Mouse (Mus musculus) limb, embryonic 14.5 days (tissue): ENCODE measurements around the gene Ipo5. TPM values are rescaled to one million over a fixed set of nuclear protein-coding genes. Genes with fewer than 3 reads are reported as not detected.

ENCODE experiments used
- ATAC-seq: fragments of 200-750 bp; cut with Nextera tagmentation; 2 replicates; pipeline ENCODE4 v1.8.0; 2017; ENCODE audit warnings: low read depth, moderate number of reproducible peaks, moderate TSS enrichment; ENCODE audit not compliant: low FRiP score
- DNase-seq: peaks from one replicate; pipeline ENCODE4 v3.0.0-alpha.2; 2015; ENCODE audit warnings: low spot score
- H3K27ac ChIP-seq: fragments of 300-500 bp; sonication (generic); replicated peaks from 2 replicates; pipeline ENCODE4 v1.5.1; 2014; ENCODE audit warnings: low read depth, mild to moderate bottlenecking, low read length, moderate library complexity, mixed read lengths
- H3K27me3 ChIP-seq: fragments of 300-500 bp; sonication (generic); 2 replicates; pipeline ENCODE4 v1.6.1; 2014; ENCODE audit warnings: low read length, mixed read lengths; ENCODE audit not compliant: control insufficient read depth, insufficient read depth
- H3K36me3 ChIP-seq: fragments of 300-500 bp; sonication (generic); 2 replicates; pipeline ENCODE4 v1.6.1; 2014; ENCODE audit warnings: mild to moderate bottlenecking, low read length, moderate library complexity, mixed read lengths; ENCODE audit not compliant: control insufficient read depth, insufficient read depth
- H3K4me1 ChIP-seq: fragments of 300-500 bp; sonication (generic); 2 replicates; pipeline ENCODE4 v1.6.1; 2014; ENCODE audit warnings: antibody characterized with exemption, low read length, mixed read lengths; ENCODE audit not compliant: control insufficient read depth, insufficient read depth
- H3K4me2 ChIP-seq: fragments of 300-500 bp; sonication (generic); replicated peaks from 2 replicates; pipeline ENCODE4 v1.6.1; 2014; ENCODE audit warnings: low read depth, mild to moderate bottlenecking, low read length, moderate library complexity; ENCODE audit not compliant: severe bottlenecking
- H3K4me3 ChIP-seq: fragments of 300-500 bp; sonication (generic); replicated peaks from 2 replicates; pipeline ENCODE4 v1.5.1; 2014; ENCODE audit warnings: low read length
- H3K9ac ChIP-seq: fragments of 300-500 bp; sonication (generic); 2 replicates; pipeline ENCODE4 v1.6.1; 2014; ENCODE audit warnings: mild to moderate bottlenecking, low read depth, low read length, moderate library complexity; ENCODE audit not compliant: severe bottlenecking
- H3K9me3 ChIP-seq: fragments of 300-500 bp; sonication (generic); 2 replicates; pipeline ENCODE4 v1.6.1; 2016; ENCODE audit warnings: low read length; ENCODE audit not compliant: control insufficient read depth
- POLR2A ChIP-seq: fragments of 200-500 bp; IDR thresholded peaks from 2 replicates; pipeline ENCODE4 v1.8.0; 2012; ENCODE audit warnings: inconsistent platforms, mild to moderate bottlenecking, moderate library complexity, borderline replicate concordance; ENCODE audit not compliant: insufficient read depth, insufficient read length; ENCODE audit errors: extremely low read depth
- WGBS: fragments of 180-500 bp; shearing (Covaris S2); extraction: QIAGEN DNeasy Blood & Tissue Kit; methylation state at CpG from one replicate; pipeline ENCODE4 v1.1.7; 2014; 5-methylcytosine and 5-hydroxymethylcytosine counted together
- polyA plus RNA-seq, 2 experiments: library from polyadenylated mRNA; depleted of rRNA in 1 of 2; stranded (reverse) in 1 of 2; unstranded in 1 of 2; fragments of >200 nt; fragmentation: Nextera tagmentation in 1 of 2; extraction: Ambion mirVana in 1 of 2; gene quantifications; 2 replicates each; pipeline versions ENCODE4 v1.2.1 to v1.2.3; 2012 to 2014

Ipo5 gene
- polyA plus RNA-seq, 2 experiments: 85.0 to 99.2 TPM

DNA sequence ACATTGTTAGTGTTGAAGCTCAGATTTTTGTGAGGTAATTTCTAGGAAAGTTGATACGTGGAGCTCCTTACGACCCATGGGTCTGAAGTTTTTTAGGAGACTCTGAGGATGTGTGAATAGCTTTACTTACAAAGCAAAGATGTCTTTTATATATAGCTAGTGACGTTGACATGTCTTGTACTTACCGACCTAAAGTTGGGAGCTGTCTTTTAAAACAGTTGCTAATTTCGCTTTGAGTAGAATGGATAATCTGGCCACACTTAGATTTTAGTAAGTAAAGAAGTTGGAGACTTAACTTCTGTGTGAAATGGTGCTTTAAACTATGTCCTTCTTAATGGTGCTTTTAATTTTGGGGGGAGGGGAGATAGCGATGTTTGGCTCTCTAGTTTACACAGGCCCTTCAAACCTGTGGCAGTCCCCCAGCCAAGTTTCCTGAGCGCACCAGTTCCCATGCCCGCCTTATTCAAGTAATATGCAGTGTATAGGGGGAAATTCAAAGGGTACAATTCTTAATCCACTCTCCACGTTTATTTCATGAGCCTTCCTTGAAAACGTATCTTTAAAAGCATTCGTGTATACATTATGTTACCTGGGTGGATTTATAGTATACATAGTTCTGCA, 1.2 kb downstream of the Ipo5 start:
- Histone ChIP-seq H3K27me3 (no peaks in the 10 kb centered on the region), H3K27ac (no peak overlapping the region), H3K36me3 (peaks cover 2% of the 10 kb centered on the region; the same call in 1 of the 2 replicates), H3K4me1 (peaks cover 10% of the 10 kb centered on the region; the same call in 1 of the 2 replicates), H3K9ac (peak overlapping the region; percentile 85), H3K9me3 (no peaks in the 10 kb centered on the region), H3K4me3 (peak overlapping the region; percentile 73), H3K4me2 (peak overlapping the region; percentile 70)
- TF ChIP-seq POLR2A: no peak
- no peak for DNase-seq
- no peak for ATAC-seq
- 13% methylated on average over 11 of the region's 11 CpGs for WGBS

DNA sequence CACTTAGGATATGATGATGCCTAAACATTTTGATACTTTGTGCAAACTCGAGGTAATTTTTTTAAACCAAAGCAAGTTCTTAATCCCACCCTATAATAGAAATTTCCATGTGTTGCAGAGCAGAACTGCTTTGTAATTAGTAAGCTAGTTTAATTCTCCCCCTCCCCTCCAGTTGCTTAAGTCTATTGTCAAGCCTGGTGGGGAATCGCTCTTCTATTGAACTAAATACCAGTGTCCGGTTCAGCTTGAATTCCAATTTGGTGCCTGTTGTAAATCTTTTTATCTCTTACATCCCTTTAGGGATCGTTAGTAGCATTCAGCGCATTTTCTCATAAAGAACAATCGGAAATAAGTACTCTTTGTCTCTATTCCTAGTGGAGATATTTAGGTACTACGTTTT, 1.9 kb downstream of the Ipo5 start:
- no peak for ATAC-seq
- Histone ChIP-seq H3K36me3 (peaks cover 7% of the 10 kb centered on the region; the same call in 1 of the 2 replicates), H3K4me3 (peak overlapping the region; percentile 73), H3K9ac (no peak overlapping the region), H3K27me3 (no peaks in the 10 kb centered on the region), H3K9me3 (no peaks in the 10 kb centered on the region), H3K4me1 (peaks cover 10% of the 10 kb centered on the region; the same call in 1 of the 2 replicates), H3K4me2 (peak overlapping the region; percentile 70; the same call in 1 of the 2 replicates), H3K27ac (no peak overlapping the region)
- 36% methylated on average over 7 of the region's 7 CpGs for WGBS
- TF ChIP-seq POLR2A: no peak
- DNase-seq: no peak

DNA sequence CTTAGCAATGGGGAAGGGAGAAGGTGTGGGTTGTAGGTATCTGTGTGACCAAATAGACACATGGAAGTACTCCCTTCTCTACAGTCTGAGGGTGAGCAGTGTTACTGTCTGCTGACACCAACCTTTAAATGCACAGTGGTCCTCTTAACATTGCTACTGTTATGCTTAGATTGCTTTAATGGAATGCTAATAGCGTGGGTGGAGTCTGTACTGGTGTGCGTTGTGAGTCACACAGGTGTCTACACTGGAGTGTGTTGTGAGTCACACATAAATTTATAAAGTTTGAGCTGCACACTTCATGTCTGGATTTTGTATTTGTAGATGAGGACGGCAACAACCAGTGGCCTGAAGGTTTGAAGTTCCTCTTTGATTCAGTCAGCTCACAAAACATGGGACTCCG, 10.8 kb downstream of the Ipo5 start:
- Histone ChIP-seq H3K4me3 (no peak overlapping the region), H3K4me1 (no peaks in the 10 kb centered on the region), H3K36me3 (peaks cover 78% of the 10 kb centered on the region), H3K27ac (no peak overlapping the region), H3K9ac (no peak overlapping the region), H3K4me2 (no peak overlapping the region), H3K9me3 (no peaks in the 10 kb centered on the region), H3K27me3 (no peaks in the 10 kb centered on the region)
- no peak for TF ChIP-seq POLR2A
- ATAC-seq: no peak
- DNase-seq: no peak
- WGBS: 90% methylated on average over 4 of the region's 4 CpGs

DNA sequence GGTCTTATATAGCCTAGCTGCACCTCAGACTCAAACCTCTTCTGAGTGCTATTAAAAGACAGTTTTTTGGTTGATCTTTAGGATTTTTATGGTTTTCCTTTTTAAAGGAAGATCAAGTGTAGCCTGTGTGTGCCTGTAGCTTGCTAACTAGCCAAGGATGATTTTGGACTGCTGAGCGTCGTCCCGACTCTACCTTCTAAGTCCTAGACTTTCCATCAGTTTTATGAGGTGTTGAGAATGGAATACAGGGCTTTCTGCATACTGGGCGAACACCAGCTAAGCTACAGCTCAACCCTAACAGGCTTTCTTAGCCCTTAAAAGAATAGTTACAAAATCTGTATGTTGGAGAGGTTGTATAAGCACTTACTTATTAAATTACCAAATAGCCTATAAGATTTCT, 13.0 kb downstream of the Ipo5 start:
- TF ChIP-seq POLR2A: no peak
- Histone ChIP-seq H3K36me3 (peaks cover 88% of the 10 kb centered on the region), H3K4me3 (no peak overlapping the region), H3K4me2 (no peak overlapping the region), H3K27me3 (no peaks in the 10 kb centered on the region), H3K9ac (no peak overlapping the region), H3K9me3 (no peaks in the 10 kb centered on the region), H3K4me1 (no peaks in the 10 kb centered on the region), H3K27ac (no peak overlapping the region)
- peak; percentile 29 for DNase-seq
- peak; percentile 68; the same call in 1 of the 2 replicates for ATAC-seq
- WGBS: 40% methylated on average over 4 of the region's 4 CpGs

DNA sequence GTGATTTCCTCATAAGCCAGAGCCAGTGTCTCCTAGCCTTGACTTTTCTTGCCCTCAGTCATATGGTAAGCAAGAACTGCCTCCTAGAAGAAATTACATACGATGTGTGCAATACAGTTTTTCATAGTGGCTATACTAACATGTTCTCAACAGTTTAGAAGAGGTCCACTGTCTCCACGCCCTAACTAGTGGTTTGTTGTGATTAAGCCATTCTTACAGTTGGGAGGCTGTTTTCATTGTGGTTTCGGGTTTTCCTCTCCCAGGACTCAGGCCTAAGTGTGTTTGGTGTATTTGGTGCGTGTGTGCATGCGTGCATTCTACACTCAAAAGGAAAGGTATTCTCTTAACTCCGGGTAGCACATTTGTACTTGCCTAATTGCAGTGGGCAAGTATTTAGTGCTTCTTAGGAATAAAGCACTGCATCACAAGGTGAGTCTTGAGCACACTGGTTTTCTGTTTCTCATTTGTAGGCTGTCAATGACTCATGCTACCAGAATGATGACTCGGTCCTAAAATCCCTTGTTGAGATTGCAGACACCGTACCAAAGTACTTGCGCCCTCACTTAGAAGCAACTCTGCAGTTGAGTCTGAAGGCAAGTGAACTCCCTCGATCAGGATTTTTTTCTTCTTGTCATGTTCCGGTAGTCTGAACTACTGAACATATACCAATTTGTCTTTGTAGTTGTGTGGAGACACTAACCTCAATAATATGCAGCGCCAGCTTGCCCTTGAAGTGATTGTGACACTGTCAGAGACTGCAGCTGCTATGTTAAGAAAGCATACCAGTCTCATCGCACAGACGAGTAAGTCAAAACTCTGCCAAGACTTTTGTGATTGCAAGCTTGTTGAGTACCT, 14.9 kb downstream of the Ipo5 start:
- H3K9ac ChIP-seq: no peak overlapping the region
- H3K27me3 ChIP-seq: no peaks in the 10 kb centered on the region
- H3K9me3 ChIP-seq: no peaks in the 10 kb centered on the region
- WGBS: 91% methylated on average over 14 of the region's 14 CpGs
- no peak overlapping the region for H3K4me2 ChIP-seq
- no peak overlapping the region for H3K27ac ChIP-seq
- no peaks in the 10 kb centered on the region for H3K4me1 ChIP-seq
- H3K36me3 ChIP-seq: peaks cover 90% of the 10 kb centered on the region
- H3K4me3 ChIP-seq: no peak overlapping the region
- DNase-seq (no peak), ATAC-seq (no peak)
- TF ChIP-seq POLR2A: no peak
